ENCODE assay signal across 11 mouse cellular contexts in the genomic region with DNA sequence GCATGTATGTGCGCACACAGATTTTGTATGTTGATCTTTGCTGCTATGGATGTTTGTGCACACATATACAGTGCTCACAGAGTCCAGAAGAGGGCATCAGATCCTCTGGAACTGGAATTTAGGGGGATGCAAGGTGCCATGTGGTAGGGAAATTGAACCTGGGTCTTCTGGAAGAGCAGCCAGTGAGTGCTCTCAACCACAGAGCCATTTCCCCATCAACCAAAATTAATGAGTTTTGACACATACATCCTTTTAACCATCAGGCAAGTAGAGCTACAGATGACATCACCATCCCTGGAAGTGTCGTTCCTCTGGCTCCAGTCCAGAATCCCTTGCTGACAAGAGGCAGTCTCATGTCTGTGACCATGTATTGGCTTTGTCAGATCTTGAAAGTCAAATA. TPM values are rescaled to one million over a fixed set of nuclear protein-coding genes. Genes with fewer than 3 reads are reported as not detected.
DNase-seq lines count a peak whose midpoint lies in the region; ATAC-seq and TF ChIP-seq lines count a peak whose summit lies in the region.
"Had no signal": no experiment of that assay in that cellular context is flagged by ENCODE, and none has a peak within 500 bp of the region (broad histone marks: within the 10 kb centered on the region; RNA-seq: fewer than 3 reads in every experiment).

No protein-coding gene starts in this region.

- TF ChIP-seq POLR2A in cortical plate, adult 2 months (IDR thresholded peaks at IDR 0.05; ENCODE audit: extremely low read depth, insufficient read depth, low read length), result no peak

- no peaks in the 10 kb centered on the region for H3K36me3 ChIP-seq in hindbrain, embryonic 16.5 days (ENCODE audit: control insufficient read depth, insufficient read depth, low read length)
- H3K36me3 ChIP-seq in hindbrain, embryonic 13.5 days, result peaks cover 10% of the 10 kb centered on the region

- no peak overlapping the region for H3K4me2 ChIP-seq in hindbrain, embryonic 16.5 days (ENCODE audit: low read length)
- no peak overlapping the region for H3K4me2 ChIP-seq in hindbrain, embryonic 13.5 days
- H3K4me2 ChIP-seq: limb, embryonic 15.5 days had no signal

- H3K9ac ChIP-seq in hindbrain, embryonic 16.5 days (ENCODE audit: low read depth, low read length), result no peak overlapping the region
- H3K9ac ChIP-seq in hindbrain, embryonic 13.5 days, result no peak overlapping the region
- H3K9ac ChIP-seq: limb, embryonic 15.5 days had no signal

- peak; percentile 52; the same call in 1 of the 2 replicates for ATAC-seq in hindbrain, embryonic 16.5 days
- ATAC-seq in hindbrain, embryonic 13.5 days (ENCODE audit: low FRiP score), result no peak

- H3K4me1 ChIP-seq in hindbrain, embryonic 16.5 days (ENCODE audit: control insufficient read depth, insufficient read depth, low read depth, low read length), result no peaks in the 10 kb centered on the region
- no peaks in the 10 kb centered on the region for H3K4me1 ChIP-seq in hindbrain, embryonic 13.5 days (replicated peaks)
- no peaks in the 10 kb centered on the region for H3K4me1 ChIP-seq in cortical plate, adult 2 months (ENCODE audit: control insufficient read depth, insufficient read depth, low read length)
- H3K4me1 ChIP-seq: limb, embryonic 15.5 days had no signal

- 71% methylated on average over 2 of the region's 2 CpGs for WGBS in hindbrain, embryonic 16.5 days
- WGBS in hindbrain, embryonic 13.5 days, result 84% methylated on average over 2 of the region's 2 CpGs

- no peaks in the 10 kb centered on the region for H3K9me3 ChIP-seq in hindbrain, embryonic 16.5 days (ENCODE audit: control insufficient read depth, low read length)
- no peaks in the 10 kb centered on the region for H3K9me3 ChIP-seq in hindbrain, embryonic 13.5 days
- H3K9me3 ChIP-seq: limb, embryonic 15.5 days had no signal

- no peak overlapping the region for H3K4me3 ChIP-seq in hindbrain, embryonic 16.5 days (ENCODE audit: low read length)
- H3K4me3 ChIP-seq in hindbrain, embryonic 13.5 days, result no peak overlapping the region
- no peak overlapping the region for H3K4me3 ChIP-seq in cortical plate, adult 2 months (ENCODE audit: insufficient read depth, low read length)
- H3K4me3 ChIP-seq: limb, embryonic 15.5 days had no signal

- peak; percentile 25; the same call in 1 of the 2 replicates for TF ChIP-seq CTCF in cortical plate, adult 2 months (IDR thresholded peaks at IDR 0.05; ENCODE audit: extremely low read depth, insufficient read depth, low read length)

- H3K27me3 ChIP-seq in hindbrain, embryonic 16.5 days (replicated peaks; ENCODE audit: control insufficient read depth, insufficient read depth, low read length), result no peaks in the 10 kb centered on the region
- no peaks in the 10 kb centered on the region for H3K27me3 ChIP-seq in hindbrain, embryonic 13.5 days
- H3K27me3 ChIP-seq: limb, embryonic 15.5 days had no signal

- peak; percentile 62 for DNase-seq in adrenal gland, adult 2 months
- DNase-seq in adrenal gland, postnatal 25 days, result no peak
- DNase-seq in A20 (ENCODE audit: low read depth, low spot score), result peak; percentile 26
- DNase-seq in thymus, postnatal 4 days, result no peak
- no peak for DNase-seq in right cerebral cortex, adult 2 months (ENCODE audit: low spot score in 2 of 2)
- DNase-seq: heart, postnatal 14 days had no signal

- H3K27ac ChIP-seq in hindbrain, embryonic 16.5 days (ENCODE audit: low read depth, low read length), result no peak overlapping the region
- no peak overlapping the region for H3K27ac ChIP-seq in hindbrain, embryonic 13.5 days
- no peak overlapping the region for H3K27ac ChIP-seq in cortical plate, adult 2 months (ENCODE audit: insufficient read depth, low read length)
- H3K27ac ChIP-seq: limb, embryonic 15.5 days had no signal

RNA-seq across cellular contexts. Expression of a gene that starts 20.6 kb away (rescaled TPM):
- 10 to 100 TPM; 13.3 to 14.2 TPM for total RNA-seq in adrenal gland, adult 2 months (2021)
- 13.0 and 22.4 TPM in 2 replicates for polyA plus RNA-seq in adrenal gland, adult 2 months (2012; rRNA removed)
- 3.9 and 12.9 TPM in 2 replicates for total RNA-seq in adrenal gland, postnatal 25 days (2021)
- 0.46 and 0.51 TPM in 2 replicates for polyA plus RNA-seq in hindbrain, embryonic 16.5 days (2015; fragmentation: Nextera tagmentation; extraction: Ambion mirVana)
- polyA plus RNA-seq in hindbrain, embryonic 13.5 days (2015; fragmentation: Nextera tagmentation; extraction: Ambion mirVana), result not detected in 2 replicates
- 0.11 TPM in 1 of 2 replicates, not detected in the other for polyA plus RNA-seq in cortical plate, adult 2 months (2012; rRNA removed)

RNA-seq across cellular contexts. Expression of a gene that starts 21.4 kb away (rescaled TPM):
- 1 to 10 TPM in 1 of 2 experiments, under 1 TPM in 1; 0.38 to 1.6 TPM for total RNA-seq in adrenal gland, adult 2 months (2021)
- polyA plus RNA-seq in adrenal gland, adult 2 months (2012; rRNA removed), result 0.12 and 0.44 TPM in 2 replicates
- 3.7 and 7.4 TPM in 2 replicates for total RNA-seq in adrenal gland, postnatal 25 days (2021)
- 5.4 and 6.5 TPM in 2 replicates for polyA plus RNA-seq in hindbrain, embryonic 16.5 days (2015; fragmentation: Nextera tagmentation; extraction: Ambion mirVana)
- 8.2 and 9.6 TPM in 2 replicates for polyA plus RNA-seq in hindbrain, embryonic 13.5 days (2015; fragmentation: Nextera tagmentation; extraction: Ambion mirVana)
- polyA plus RNA-seq in cortical plate, adult 2 months (2012; rRNA removed), result 0.44 and 0.79 TPM in 2 replicates

RNA-seq across cellular contexts. Expression of a gene that starts 32.9 kb away (rescaled TPM):
- total RNA-seq in adrenal gland, adult 2 months (2021), result 10 to 100 TPM; 26.3 to 65.2 TPM
- polyA plus RNA-seq in adrenal gland, adult 2 months (2012; rRNA removed), result 3.6 and 6.6 TPM in 2 replicates
- 28.3 and 29.8 TPM in 2 replicates for total RNA-seq in adrenal gland, postnatal 25 days (2021)
- 1.6 and 2.8 TPM in 2 replicates for polyA plus RNA-seq in hindbrain, embryonic 16.5 days (2015; fragmentation: Nextera tagmentation; extraction: Ambion mirVana)
- 2.4 and 2.6 TPM in 2 replicates for polyA plus RNA-seq in hindbrain, embryonic 13.5 days (2015; fragmentation: Nextera tagmentation; extraction: Ambion mirVana)
- polyA plus RNA-seq in cortical plate, adult 2 months (2012; rRNA removed), result 4.3 and 4.8 TPM in 2 replicates

RNA-seq across cellular contexts. Expression of a gene that starts 48.8 kb away (rescaled TPM):
- total RNA-seq in adrenal gland, adult 2 months (2021), result 10 to 100 TPM; 37.6 to 52.1 TPM
- 57.5 and 75.4 TPM in 2 replicates for polyA plus RNA-seq in adrenal gland, adult 2 months (2012; rRNA removed)
- total RNA-seq in adrenal gland, postnatal 25 days (2021), result 11.1 and 46.2 TPM in 2 replicates
- 8.4 and 10.4 TPM in 2 replicates for polyA plus RNA-seq in hindbrain, embryonic 16.5 days (2015; fragmentation: Nextera tagmentation; extraction: Ambion mirVana)
- polyA plus RNA-seq in hindbrain, embryonic 13.5 days (2015; fragmentation: Nextera tagmentation; extraction: Ambion mirVana), result 2.7 and 5.5 TPM in 2 replicates
- polyA plus RNA-seq in cortical plate, adult 2 months (2012; rRNA removed), result 33.6 and 35.8 TPM in 2 replicates
- total RNA-seq: megakaryocyte, adult 5-6 weeks had no signal

RNA-seq across cellular contexts. Expression of a gene that starts 56.3 kb away (rescaled TPM):
- total RNA-seq in adrenal gland, adult 2 months (2021), result not detected
- not detected in 2 replicates for polyA plus RNA-seq in adrenal gland, adult 2 months (2012; rRNA removed)
- not detected in 2 replicates for total RNA-seq in adrenal gland, postnatal 25 days (2021)
- 0.24 and 0.34 TPM in 2 replicates for polyA plus RNA-seq in hindbrain, embryonic 16.5 days (2015; fragmentation: Nextera tagmentation; extraction: Ambion mirVana)
- 0.30 and 0.47 TPM in 2 replicates for polyA plus RNA-seq in hindbrain, embryonic 13.5 days (2015; fragmentation: Nextera tagmentation; extraction: Ambion mirVana)
- 0.21 and 0.34 TPM in 2 replicates for polyA plus RNA-seq in cortical plate, adult 2 months (2012; rRNA removed)
- total RNA-seq: heart, postnatal 14 days; megakaryocyte, adult 5-6 weeks had no signal
- polyA plus RNA-seq: limb, embryonic 15.5 days had no signal

Comparison
In these comparisons a context has a peak if more than half of its experiments do, and no peak if none do; other contexts are left out.
1. DNase-seq: peak in adrenal gland, adult 2 months (single experiment) and A20 (single experiment); none in adrenal gland, postnatal 25 days (single experiment), thymus, postnatal 4 days (single experiment) and right cerebral cortex, adult 2 months (0 of 2).